Mouse (Mus musculus): ENCODE results near the gene Olfr1197.

The Olfr1197 gene

DNA sequence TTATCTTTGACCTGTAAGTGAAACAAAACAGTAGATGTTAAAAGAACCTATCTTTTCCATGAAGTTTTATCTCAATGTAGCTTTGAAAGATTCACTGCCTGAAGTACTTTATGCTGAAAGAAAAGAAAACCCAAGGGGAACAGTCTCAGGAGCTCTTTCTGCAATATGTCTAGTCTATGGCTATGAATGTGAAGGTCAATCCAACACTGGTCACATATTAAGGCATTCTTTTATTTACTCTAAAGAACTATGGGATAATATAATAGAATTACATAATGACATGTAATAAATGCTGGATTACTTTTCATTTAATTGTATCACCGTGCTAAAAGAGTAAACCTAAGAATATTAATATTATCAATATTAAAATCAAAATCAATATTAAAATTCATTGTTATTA, at the start of gene Olfr1197:
Gene Olfr1197, minus strand, starts transcription at position 101 of the 400 bp plus-strand sequence.
- DNase-seq (ENCODE audit: inconsistent age in 2 of 2, low spot score in 1 of 2), result no peak

DNA sequence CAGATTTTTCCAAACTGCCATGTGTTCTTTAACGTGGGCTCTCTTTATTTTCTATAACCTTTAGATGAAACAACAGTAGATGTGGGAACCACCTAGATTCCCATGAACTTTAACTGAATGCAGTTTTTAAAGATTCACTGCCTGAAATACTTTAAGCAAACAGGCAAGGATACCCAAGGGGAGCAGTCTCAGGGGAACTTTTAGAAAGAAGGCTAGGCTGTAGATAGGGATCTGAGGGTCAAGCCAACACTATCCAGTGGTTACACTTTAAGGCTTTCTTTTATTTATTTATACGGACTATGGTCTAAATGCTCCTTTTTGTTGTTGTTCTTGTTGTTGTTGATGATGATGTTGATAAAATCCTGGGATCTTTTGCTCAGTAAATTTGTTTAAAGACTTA, 38.2 kb upstream of the Olfr1197 start, which contains the start of gene Olfr1200:
Gene Olfr1200, minus strand, starts transcription at position 101 of the 400 bp plus-strand sequence.
- DNase-seq (ENCODE audit: inconsistent age in 2 of 2, low spot score in 1 of 2), result no peak

DNA sequence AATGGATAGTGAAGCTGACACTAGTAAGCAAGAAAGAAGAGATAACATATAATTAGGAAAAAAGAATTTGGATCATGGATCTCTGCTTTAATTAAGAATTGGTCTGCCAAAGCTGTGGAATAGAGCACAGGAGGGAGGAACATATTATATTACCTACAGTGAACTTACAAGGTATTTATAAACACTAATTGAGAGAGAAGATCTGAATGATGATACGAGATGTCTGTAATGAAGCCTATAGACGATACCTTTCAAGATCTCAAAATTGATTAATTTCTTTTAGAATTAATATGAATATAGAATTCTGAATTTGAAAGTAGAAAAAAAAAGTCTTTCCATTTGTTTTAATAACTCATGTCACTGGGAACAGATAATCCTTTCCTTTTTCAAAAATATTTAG, 28.2 kb upstream of the Olfr1197 start, which contains the start of gene Olfr1199:
Gene Olfr1199, minus strand, starts transcription at position 101 of the 400 bp plus-strand sequence.
- no peak for DNase-seq (ENCODE audit: inconsistent age in 2 of 2, low spot score in 1 of 2)

DNA sequence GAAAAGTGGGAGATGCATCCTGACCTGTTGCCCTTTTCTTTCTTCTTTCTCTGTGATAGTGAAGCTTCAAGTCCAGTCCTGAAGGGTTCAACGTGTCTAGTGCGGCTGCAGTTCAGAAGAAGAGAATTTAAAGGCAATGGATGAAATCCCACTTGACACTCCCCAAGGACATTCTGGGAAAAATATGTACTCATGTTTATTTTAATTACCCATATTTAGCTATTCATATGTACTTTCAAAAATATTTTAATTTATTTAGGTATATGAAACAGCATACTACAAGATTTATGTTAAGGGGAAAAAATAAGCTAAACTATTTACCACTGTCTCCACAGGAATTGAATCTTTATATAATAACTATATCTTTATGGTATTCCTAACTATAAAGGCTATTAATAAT, 19.1 kb upstream of the Olfr1197 start, which contains the start of gene Olfr1198:
Gene Olfr1198, minus strand, starts transcription at position 101 of the 400 bp plus-strand sequence.
- DNase-seq (ENCODE audit: inconsistent age in 2 of 2, low spot score in 1 of 2), result no peak

DNA sequence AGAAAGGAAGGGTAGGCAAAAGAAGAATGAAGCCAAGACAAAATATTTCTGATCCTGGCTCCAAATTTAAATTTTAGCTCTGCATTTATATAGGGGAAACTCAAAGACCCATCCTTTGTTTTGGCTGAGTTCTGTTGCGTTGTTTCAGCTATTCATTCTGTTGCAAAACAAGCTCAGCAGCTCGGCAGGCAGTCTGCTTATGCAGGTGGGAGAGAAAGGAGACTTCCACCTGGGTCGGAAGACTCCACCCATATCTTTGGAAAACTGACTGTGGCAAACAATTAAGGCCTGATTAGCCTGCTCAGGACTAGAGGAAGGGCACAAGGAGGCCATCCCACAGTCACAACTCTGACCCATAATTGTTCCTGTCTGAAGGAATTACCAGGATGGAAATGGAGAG, 11.2 kb upstream of the Olfr1197 start:
- no peak for DNase-seq (ENCODE audit: inconsistent age in 2 of 2, low spot score in 1 of 2)

DNA sequence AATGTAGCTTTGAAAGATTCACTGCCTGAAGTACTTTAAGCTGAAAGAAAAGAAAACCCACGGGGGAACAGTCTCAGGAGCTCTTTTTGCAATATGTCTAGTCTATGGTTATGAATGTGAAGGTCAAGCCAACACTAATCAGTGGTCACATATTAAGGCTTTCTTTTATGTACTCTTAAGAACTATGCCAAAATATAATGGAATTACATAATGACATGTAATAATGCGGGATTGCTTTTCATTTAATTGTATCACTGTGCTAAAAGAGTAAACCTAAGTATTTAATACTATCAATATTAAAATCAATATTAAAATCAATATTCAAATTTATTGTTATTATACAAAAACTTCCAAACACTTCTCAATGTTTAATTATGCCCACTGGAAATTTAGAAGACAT, 27.7 kb downstream of the Olfr1197 start, which contains the start of gene Olfr1196:
Gene Olfr1196, minus strand, starts transcription at position 101 of the 400 bp plus-strand sequence.
- no peak for DNase-seq (ENCODE audit: inconsistent age in 2 of 2, low spot score in 1 of 2)

DNA sequence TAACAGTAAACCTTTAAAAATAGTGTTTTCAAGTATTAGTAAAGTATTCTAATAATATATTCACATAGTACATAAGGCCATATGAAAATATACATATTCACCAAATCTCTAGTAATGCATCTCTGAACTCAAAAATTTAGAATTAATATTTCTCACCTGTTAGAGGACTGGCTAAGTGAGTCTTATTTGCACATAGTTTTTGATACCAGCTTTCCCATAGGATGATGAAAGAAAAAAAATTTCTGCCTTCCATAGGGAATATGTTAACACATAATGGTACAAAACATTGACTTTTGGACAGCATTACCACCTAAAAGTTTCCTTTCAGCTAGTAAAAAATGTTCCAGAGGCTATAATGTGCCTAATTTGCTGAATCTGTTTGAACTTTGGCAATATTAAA, 43.1 kb downstream of the Olfr1197 start, which contains the start of gene Olfr1195:
Gene Olfr1195, minus strand, starts transcription at position 101 of the 400 bp plus-strand sequence.
- DNase-seq (ENCODE audit: inconsistent age in 2 of 2, low spot score in 1 of 2), result no peak

Data from adrenal gland, adult (tissue).